Mouse (Mus musculus) adrenal gland (tissue): ENCODE results near the gene Tmod2.

ENCODE experiments used
- intact Hi-C: fragments of 180-260 bp; cut with DNase I; formaldehyde crosslinking; loops from one replicate; pipeline ENCODE4 v1.15.1; 2025

Tmod2 gene

GRCm38 (mm10) chr9:75601510-75601909 lies 9.6 kb downstream of the Tmod2 start:
- intact Hi-C loops: no loop called here

GRCm38 (mm10) chr9:75600166-75600934 lies 10.8 kb downstream of the Tmod2 start:
- intact Hi-C loops: no loop called here

- intact Hi-C loops: no loop called here
Measured at GRCm38 (mm10) chr9:75599191-75599841, 11.8 kb downstream of the Tmod2 start.

- intact Hi-C loops: no loop called here
Measured at GRCm38 (mm10) chr9:75597596-75597995, 13.5 kb downstream of the Tmod2 start.

- intact Hi-C loops: no loop called here
Measured at GRCm38 (mm10) chr9:75597036-75597435, 14.1 kb downstream of the Tmod2 start.

- intact Hi-C loops: no loop called here
Measured at GRCm38 (mm10) chr9:75593481-75593880, 17.6 kb downstream of the Tmod2 start.

GRCm38 (mm10) chr9:75589850-75590790 lies 21.0 kb downstream of the Tmod2 start:
- intact Hi-C loops: no loop called here

- intact Hi-C loops: loop anchor here (2.0 kb wide), 1 partner anchor 61 kb away; no protein-coding TSS in a partner anchor
Measured at GRCm38 (mm10) chr9:75581694-75582350, 29.3 kb downstream of the Tmod2 start.

- intact Hi-C loops: no loop called here
Measured at GRCm38 (mm10) chr9:75579321-75579720, 31.8 kb downstream of the Tmod2 start.

- intact Hi-C loops: no loop called here
Measured at GRCm38 (mm10) chr9:75571036-75571942, 39.8 kb downstream of the Tmod2 start.

- intact Hi-C loops: no loop called here
Measured at GRCm38 (mm10) chr9:75568399-75568798, 42.7 kb downstream of the Tmod2 start.

- intact Hi-C loops: no loop called here
Measured at GRCm38 (mm10) chr9:75564892-75565291, 46.2 kb downstream of the Tmod2 start.

- intact Hi-C loops: no loop called here
Measured at GRCm38 (mm10) chr9:75563622-75564021, 47.5 kb downstream of the Tmod2 start.

- intact Hi-C loops: no loop called here
Measured at GRCm38 (mm10) chr9:75563176-75563575, 47.9 kb downstream of the Tmod2 start.

GRCm38 (mm10) chr9:75561040-75561669 lies 50.0 kb downstream of the Tmod2 start:
- intact Hi-C loops: no loop called here

- intact Hi-C loops: no loop called here
Measured at GRCm38 (mm10) chr9:75560353-75560752, 50.8 kb downstream of the Tmod2 start.

GRCm38 (mm10) chr9:75559512-75560012 lies 51.6 kb downstream of the Tmod2 start, which contains the start of gene Tmod3:
Gene Tmod3, minus strand, starts transcription at chr9:75559657.
- intact Hi-C loops: no loop called here

GRCm38 (mm10) chr9:75558812-75559511 lies 52.2 kb downstream of the Tmod2 start:
- intact Hi-C loops: no loop called here

GRCm38 (mm10) chr9:75558360-75558759 lies 52.8 kb downstream of the Tmod2 start:
- intact Hi-C loops: no loop called here
